Mouse (Mus musculus) MEL (cell line): ENCODE measurements around the gene Pstpip1. TPM values are rescaled to one million over a fixed set of nuclear protein-coding genes. Genes with fewer than 3 reads are reported as not detected.

Experiments used
- DNase-seq: peaks from one replicate; pipeline ENCODE4 v3.0.0; 2011; ENCODE audit warnings: low read depth, low spot score
- H3K27ac ChIP-seq: 2 replicates; pipeline ENCODE4 v1.5.1; 2012; ENCODE audit warnings: low read depth, mild to moderate bottlenecking, control low read depth, low read length, moderate library complexity; ENCODE audit not compliant: control insufficient read depth
- H3K27me3 ChIP-seq, 2 experiments: fragments of 150-350 bp in 1 of 2; sonication (generic) in 1 of 2; 2 replicates each; pipeline ENCODE4 v1.6.1; 2012; ENCODE audit warnings: low read length in 2 of 2, mild to moderate bottlenecking in 2 of 2, improper control_type of control experiment in 1 of 2, moderate library complexity in 1 of 2; ENCODE audit not compliant: insufficient read depth in 2 of 2, control insufficient read depth in 1 of 2
- H3K36me3 ChIP-seq, 2 experiments: 2 replicates each; pipeline ENCODE4 v1.6.1; 2012 to 2014; ENCODE audit warnings: low read length in 2 of 2, improper control_type of control experiment in 1 of 2, inconsistent platforms in 1 of 2, mild to moderate bottlenecking in 1 of 2; ENCODE audit not compliant: insufficient read depth in 2 of 2, control insufficient read depth in 1 of 2
- H3K4me1 ChIP-seq, 2 experiments: fragments of 150-350 bp in 1 of 2; sonication (generic) in 1 of 2; 2 replicates each; pipeline ENCODE4 v1.6.1; 2012; ENCODE audit warnings: low read length in 2 of 2, improper control_type of control experiment in 1 of 2, mild to moderate bottlenecking in 1 of 2; ENCODE audit not compliant: insufficient read depth in 2 of 2, control insufficient read depth in 1 of 2
- H3K4me3 ChIP-seq, 2 experiments: fragments of 150-350 bp in 1 of 2; sonication (generic) in 1 of 2; 2 replicates each; pipeline ENCODE4 v1.5.1; 2012; ENCODE audit warnings: low read depth in 2 of 2, low read length in 2 of 2, mild to moderate bottlenecking in 2 of 2, moderate library complexity in 2 of 2, control low read depth in 1 of 2, improper control_type of control experiment in 1 of 2; ENCODE audit not compliant: control insufficient read depth in 1 of 2, insufficient read depth in 1 of 2
- H3K79me2 ChIP-seq: 2 replicates; pipeline ENCODE4 v1.6.1; 2012; ENCODE audit warnings: mild to moderate bottlenecking, low read length, moderate library complexity; ENCODE audit not compliant: control insufficient read depth, poor library complexity, insufficient read depth
- H3K9ac ChIP-seq: 2 replicates; pipeline ENCODE4 v1.6.1; 2012; ENCODE audit warnings: low read depth, mild to moderate bottlenecking, control low read depth, low read length, moderate library complexity; ENCODE audit not compliant: control insufficient read depth, poor library complexity, severe bottlenecking
- H3K9me3 ChIP-seq: fragments of 150-350 bp; sonication (generic); replicated peaks from 2 replicates; pipeline ENCODE4 v1.6.1; 2012; ENCODE audit warnings: mild to moderate bottlenecking, low read length, improper control_type of control experiment, moderate library complexity; ENCODE audit not compliant: insufficient read depth
- CHD1 ChIP-seq: IDR thresholded peaks from 2 replicates; pipeline ENCODE4 v1.6.1; 2012; ENCODE audit warnings: low read depth, mild to moderate bottlenecking, inconsistent platforms, low read length, improper control_type of control experiment
- CTCF ChIP-seq, 3 experiments: IDR thresholded peaks in 2 of 3; conservative IDR thresholded peaks in 1 of 3; 2 replicates each; pipeline ENCODE4 v1.5.1; 2011 to 2012; ENCODE audit warnings: low read length in 3 of 3, low read depth in 2 of 3, mild to moderate bottlenecking in 2 of 3, improper control_type of control experiment in 1 of 3, inconsistent platforms in 1 of 3, mixed read lengths in 1 of 3, moderate library complexity in 1 of 3; ENCODE audit not compliant: control insufficient read depth in 1 of 3, insufficient read depth in 1 of 3, poor library complexity in 1 of 3, severe bottlenecking in 1 of 3
- E2F4 ChIP-seq: IDR thresholded peaks from 2 replicates; pipeline ENCODE4 v1.6.1; 2011; ENCODE audit warnings: low read depth, low read length, improper control_type of control experiment, borderline replicate concordance
- GATA1 ChIP-seq: IDR thresholded peaks from 2 replicates; pipeline ENCODE4 v1.6.1; 2011; ENCODE audit warnings: low read depth, low read length, improper control_type of control experiment
- HCFC1 ChIP-seq: IDR thresholded peaks from 2 replicates; pipeline ENCODE4 v1.6.1; 2012; ENCODE audit warnings: low read depth, mild to moderate bottlenecking, inconsistent platforms, low read length, improper control_type of control experiment, moderate library complexity
- JUND ChIP-seq: IDR thresholded peaks from 2 replicates; pipeline ENCODE4 v1.6.1; 2011; ENCODE audit warnings: low read depth, mild to moderate bottlenecking, improper control_type of control experiment, low read length
- MEF2A ChIP-seq: IDR thresholded peaks from 2 replicates; pipeline ENCODE4 v1.6.1; 2014; ENCODE audit warnings: low read depth, mild to moderate bottlenecking, inconsistent platforms, low read length, improper control_type of control experiment; ENCODE audit not compliant: poor library complexity, insufficient replicate concordance, severe bottlenecking; ENCODE audit errors: extremely low read depth
- MXI1 ChIP-seq: IDR thresholded peaks from 2 replicates; pipeline ENCODE4 v1.6.1; 2011; ENCODE audit warnings: mild to moderate bottlenecking, low read depth, low read length, improper control_type of control experiment
- POLR2A ChIP-seq, 2 experiments: IDR thresholded peaks; 2 replicates each; pipeline ENCODE4 v1.6.1; 2011 to 2012; ENCODE audit warnings: low read length in 2 of 2, mild to moderate bottlenecking in 2 of 2, control low read depth in 1 of 2, improper control_type of control experiment in 1 of 2, low read depth in 1 of 2, moderate library complexity in 1 of 2; ENCODE audit not compliant: control insufficient read depth in 1 of 2, insufficient read depth in 1 of 2, poor library complexity in 1 of 2
- POLR2AphosphoS2 ChIP-seq: IDR thresholded peaks from 2 replicates; pipeline ENCODE4 v1.6.1; 2011; ENCODE audit warnings: low read length, improper control_type of control experiment
- POLR2AphosphoS5 ChIP-seq: IDR thresholded peaks from 2 replicates; pipeline ENCODE4 v1.6.1; 2012; ENCODE audit warnings: low read depth, borderline replicate concordance, mild to moderate bottlenecking, inconsistent platforms, low read length, moderate library complexity, mixed read lengths
- RAD21 ChIP-seq: IDR thresholded peaks from 2 replicates; pipeline ENCODE4 v1.6.1; 2011; ENCODE audit warnings: mild to moderate bottlenecking, low read depth, low read length, improper control_type of control experiment
- RCOR1 ChIP-seq: IDR thresholded peaks from 2 replicates; pipeline ENCODE4 v1.6.1; 2012; ENCODE audit warnings: low read depth, mild to moderate bottlenecking, inconsistent platforms, low read length, improper control_type of control experiment
- SIN3A ChIP-seq: IDR thresholded peaks from 2 replicates; pipeline ENCODE4 v1.6.1; 2012; ENCODE audit warnings: low read length, improper control_type of control experiment, inconsistent platforms
- SMC3 ChIP-seq: IDR thresholded peaks from 2 replicates; pipeline ENCODE4 v1.6.1; 2011; ENCODE audit warnings: low read depth, low read length, improper control_type of control experiment
- TBP ChIP-seq: IDR thresholded peaks from 2 replicates; pipeline ENCODE4 v1.8.0; 2011; ENCODE audit warnings: low read depth, low read length, improper control_type of control experiment
- UBTF ChIP-seq: IDR thresholded peaks from 2 replicates; pipeline ENCODE4 v1.6.1; 2012; ENCODE audit warnings: low read depth, mild to moderate bottlenecking, inconsistent platforms, low read length, improper control_type of control experiment, moderate library complexity, borderline replicate concordance; ENCODE audit not compliant: insufficient read depth
- ZMIZ1 ChIP-seq: IDR thresholded peaks from 2 replicates; pipeline ENCODE4 v1.6.1; 2012; ENCODE audit warnings: low read depth, mild to moderate bottlenecking, inconsistent platforms, low read length, improper control_type of control experiment, moderate library complexity
- polyA plus RNA-seq, 2 experiments: library from polyadenylated mRNA; stranded (reverse) in 1 of 2; unstranded in 1 of 2; fragments of >175 nt in 1 of 2; fragments of >200 nt in 1 of 2; gene quantifications; 2 replicates each; pipeline versions ENCODE4 v1.2.1 to v1.2.4; 2012; ENCODE audit warnings: low replicate concordance in 2 of 2, low read depth in 1 of 2; ENCODE audit not compliant: insufficient read length in 2 of 2, insufficient read depth in 1 of 2, missing spikeins in 1 of 2
- total RNA-seq: library from RNA; depleted of rRNA; stranded (reverse); fragments of 300-350 nt; gene quantifications from 2 replicates; pipeline ENCODE4 v1.2.3, GENCODE M21; 2012

The Pstpip1 gene
- total and polyA plus RNA-seq, 3 experiments: 0.04 to 0.22 TPM; not detected in 1

GRCm38 (mm10) chr9:56154572-56154971 is 64.8 kb downstream of the Pstpip1 start:
- Histone ChIP-seq H3K27me3 (no peaks in the 10 kb centered on the region), H3K79me2 (peaks cover 10% of the 10 kb centered on the region), H3K4me3 (no peak overlapping the region), H3K27ac (no peak overlapping the region), H3K9ac (no peak overlapping the region), H3K4me1 (peaks cover 3 to 5% of the 10 kb centered on the region in 2 experiments), H3K36me3 (peaks cover 2 to 6% of the 10 kb centered on the region in 2 experiments; a peak in 2 of 4 replicates), H3K9me3 (no peaks in the 10 kb centered on the region)
- DNase-seq: no peak
- TF ChIP-seq GATA1 (no peak), RAD21 (no peak)

- H3K27ac ChIP-seq: no peak overlapping the region
- H3K4me1 ChIP-seq: peaks cover 5 to 7% of the 10 kb centered on the region in 2 experiments
- H3K79me2 ChIP-seq: peaks cover 20% of the 10 kb centered on the region
- H3K9me3 ChIP-seq: no peaks in the 10 kb centered on the region
- no peaks in the 10 kb centered on the region for H3K27me3 ChIP-seq
- no peak overlapping the region for H3K4me3 ChIP-seq
- DNase-seq: no peak
- no peak for TF ChIP-seq POLR2AphosphoS2
- no peak for TF ChIP-seq MEF2A
- TF ChIP-seq SMC3: no peak
- TF ChIP-seq RCOR1: no peak
- no peak for TF ChIP-seq CHD1
- TF ChIP-seq UBTF: no peak
- TF ChIP-seq POLR2A (IDR thresholded peaks at IDR 0.05; ENCODE audit: control insufficient read depth in 1 of 2, insufficient read depth in 1 of 2, low read depth in 1 of 2, low read length in 2 of 2, poor library complexity in 1 of 2): no peak
- TF ChIP-seq SIN3A: no peak
- no peak for TF ChIP-seq GATA1
- no peak for TF ChIP-seq CTCF (IDR thresholded peaks at IDR 0.05 in 2 of 3, conservative IDR thresholded peaks at IDR 0.05 in 1 of 3; ENCODE audit: control insufficient read depth in 1 of 3, insufficient read depth in 1 of 3, low read depth in 2 of 3, low read length in 3 of 3, poor library complexity in 1 of 3, severe bottlenecking in 1 of 3)
- no peak for TF ChIP-seq HCFC1
- TF ChIP-seq MXI1: no peak
- no peak for TF ChIP-seq TBP
- no peak for TF ChIP-seq POLR2AphosphoS5
- no peak for TF ChIP-seq JUND
- TF ChIP-seq E2F4: no peak
- TF ChIP-seq ZMIZ1: no peak
- H3K9ac ChIP-seq: no peak overlapping the region
- H3K36me3 ChIP-seq: peaks cover 0 to 8% of the 10 kb centered on the region in 2 experiments; a peak in 2 of 4 replicates
Measured at GRCm38 (mm10) chr9:56158077-56158476, 68.3 kb downstream of the Pstpip1 start.
